Mouse (Mus musculus): ENCODE results near the gene Usp6nl. TPM values are rescaled to one million over a fixed set of nuclear protein-coding genes. Genes with fewer than 3 reads are reported as not detected.

Usp6nl gene
- total RNA-seq, 2 experiments from 2014 or later = 6.3 to 6.7 TPM

DNA sequence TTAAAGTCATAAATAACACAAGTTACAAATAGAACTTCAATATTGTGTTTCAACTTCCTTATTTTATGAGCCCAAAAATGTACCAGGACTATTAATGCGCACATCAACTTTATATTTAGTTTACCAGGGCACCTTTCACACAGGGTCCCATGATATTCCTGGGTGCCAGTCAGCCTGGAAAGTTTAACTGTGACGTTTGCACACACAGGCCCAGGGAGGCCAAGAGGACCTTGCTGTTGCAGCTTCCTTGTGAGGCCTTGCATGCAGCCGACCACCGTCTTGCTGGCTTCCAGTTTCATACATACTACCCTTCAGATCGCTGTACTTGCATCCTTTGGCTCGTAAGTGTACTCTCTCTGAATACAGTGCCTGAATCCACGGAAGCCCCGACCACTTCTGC lies 8.3 kb downstream of the Usp6nl start:
- intact Hi-C loops (cut with DNase I) = no loop called here
- DNase-seq (ENCODE audit: low spot score) = no peak

GRCm38 (mm10) chr2:6331324-6332137 lies 9.1 kb downstream of the Usp6nl start:
- intact Hi-C loops (cut with DNase I) = no loop called here

GRCm38 (mm10) chr2:6333570-6333969 lies 11.1 kb downstream of the Usp6nl start:
- intact Hi-C loops (cut with DNase I) = no loop called here
- DNase-seq (ENCODE audit: low spot score) = no peak

More at GRCm38 (mm10) chr2:6331324-6332137, 9.1 kb downstream of the Usp6nl start:
- no peak for DNase-seq (ENCODE audit: low spot score)

DNA sequence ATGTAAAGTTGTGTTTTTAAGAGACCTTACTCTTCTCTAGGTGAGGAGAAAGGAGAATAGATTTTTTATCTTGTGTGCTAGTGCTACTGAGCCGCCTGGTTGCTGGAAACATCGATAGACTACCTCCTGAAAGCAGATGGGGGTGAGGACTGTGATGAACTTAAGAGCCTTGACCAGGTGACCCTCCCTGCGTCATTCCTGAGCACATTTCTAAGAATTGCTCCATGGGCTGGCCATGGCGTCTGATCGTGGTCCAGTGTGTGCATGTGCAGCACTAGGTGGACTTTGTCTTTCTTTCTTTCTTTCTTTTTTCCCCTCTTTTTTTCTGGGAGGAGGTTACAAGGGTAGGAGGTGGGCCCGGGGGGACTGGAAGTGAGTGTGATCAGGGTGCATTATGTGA lies 11.5 kb downstream of the Usp6nl start:
- intact Hi-C loops (cut with DNase I) = no loop called here

GRCm38 (mm10) chr2:6335032-6335735 lies 12.7 kb downstream of the Usp6nl start:
- no peak for DNase-seq (ENCODE audit: low spot score)
- intact Hi-C loops (cut with DNase I) = no loop called here

More for the DNA sequence above, 11.5 kb downstream of the Usp6nl start:
- DNase-seq (ENCODE audit: low spot score) = no peak

GRCm38 (mm10) chr2:6336013-6336412 lies 13.5 kb downstream of the Usp6nl start:
- intact Hi-C loops (cut with DNase I) = no loop called here
- no peak for DNase-seq (ENCODE audit: low spot score)

- intact Hi-C loops (cut with DNase I) = no loop called here
- DNase-seq (ENCODE audit: low spot score) = no peak
Observed at GRCm38 (mm10) chr2:6336649-6337048, 14.2 kb downstream of the Usp6nl start.

- intact Hi-C loops (cut with DNase I) = no loop called here
- no peak for DNase-seq (ENCODE audit: low spot score)
Observed at GRCm38 (mm10) chr2:6337436-6337835, 15.0 kb downstream of the Usp6nl start.

DNA sequence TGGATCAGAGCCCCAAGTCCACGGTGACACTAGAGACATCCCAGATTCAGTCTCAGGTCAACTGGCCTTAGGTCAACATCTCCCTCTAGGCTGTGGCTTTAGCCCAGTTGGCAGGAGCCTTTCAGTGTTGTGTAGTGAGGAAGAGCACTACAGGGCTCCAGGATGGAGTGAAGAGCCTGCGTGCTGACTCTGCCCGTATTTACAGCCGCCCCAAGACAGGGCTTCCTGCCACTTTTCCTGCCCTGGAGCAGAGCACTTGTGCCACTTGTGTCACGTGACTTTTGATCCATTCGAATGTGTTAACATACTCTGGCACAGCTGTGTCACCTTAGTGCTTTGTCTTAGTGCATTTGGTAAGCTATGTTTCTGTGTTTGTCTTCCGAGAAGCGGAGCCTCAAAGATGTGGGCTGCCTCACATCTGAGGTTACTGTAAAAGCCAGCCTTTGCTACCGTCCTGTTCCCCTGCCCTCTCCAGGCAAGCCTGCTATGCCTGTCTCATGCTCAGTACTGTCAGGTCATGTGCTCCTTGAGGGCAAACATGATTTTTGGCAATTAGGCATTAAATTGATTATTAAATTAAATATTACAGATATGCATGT lies 15.7 kb downstream of the Usp6nl start:
- no peak for DNase-seq (ENCODE audit: low spot score)
- intact Hi-C loops (cut with DNase I) = no loop called here

- intact Hi-C loops (cut with DNase I) = no loop called here
- DNase-seq (ENCODE audit: low spot score) = no peak
Observed at GRCm38 (mm10) chr2:6340439-6340838, 18.0 kb downstream of the Usp6nl start.

GRCm38 (mm10) chr2:6341496-6341895 lies 19.0 kb downstream of the Usp6nl start:
- intact Hi-C loops (cut with DNase I) = no loop called here
- DNase-seq (ENCODE audit: low spot score) = no peak

DNA sequence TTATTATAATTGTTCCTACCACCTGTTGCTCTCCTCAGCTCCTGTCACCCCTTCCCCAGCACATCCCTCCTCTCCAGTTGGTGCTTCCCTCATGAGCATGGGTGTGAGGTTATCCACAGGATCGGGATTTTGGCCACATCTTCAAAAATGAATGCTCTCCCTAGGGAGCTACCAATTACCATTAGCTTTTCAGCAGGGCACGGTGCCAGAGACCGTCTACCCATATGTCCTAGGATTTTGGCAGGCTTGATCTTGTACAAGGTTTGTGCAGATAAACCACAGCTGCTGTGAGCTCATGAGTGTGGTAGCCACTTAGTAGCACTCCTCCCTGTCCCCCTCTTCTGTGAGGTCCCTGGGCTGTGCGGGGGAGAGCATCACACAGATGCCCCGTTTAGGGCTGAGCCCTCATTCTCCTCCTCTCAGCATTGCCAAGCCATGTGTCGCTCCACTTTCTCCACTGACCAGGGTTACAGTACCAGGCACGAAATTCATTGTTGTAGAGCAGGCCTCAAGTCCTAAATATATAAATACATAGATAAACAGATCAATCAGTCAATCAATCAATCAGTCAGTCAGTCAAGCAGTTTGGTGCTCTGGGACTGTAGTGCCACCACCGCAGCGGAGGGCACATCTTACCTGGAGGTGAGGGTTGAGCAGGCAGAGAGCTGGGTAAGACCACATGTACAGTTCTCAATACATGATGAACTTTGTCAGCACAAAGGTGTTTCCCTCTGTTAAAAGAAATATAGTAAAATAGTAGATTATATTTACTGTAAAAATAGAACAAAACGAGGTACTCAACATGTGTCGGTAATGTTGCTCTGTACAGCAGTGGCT lies 27.0 kb downstream of the Usp6nl start:
- no peak for DNase-seq (ENCODE audit: low spot score)
- intact Hi-C loops (cut with DNase I) = no loop called here

GRCm38 (mm10) chr2:6350164-6350563 lies 27.7 kb downstream of the Usp6nl start:
- no peak for DNase-seq (ENCODE audit: low spot score)
- intact Hi-C loops (cut with DNase I) = no loop called here

DNA sequence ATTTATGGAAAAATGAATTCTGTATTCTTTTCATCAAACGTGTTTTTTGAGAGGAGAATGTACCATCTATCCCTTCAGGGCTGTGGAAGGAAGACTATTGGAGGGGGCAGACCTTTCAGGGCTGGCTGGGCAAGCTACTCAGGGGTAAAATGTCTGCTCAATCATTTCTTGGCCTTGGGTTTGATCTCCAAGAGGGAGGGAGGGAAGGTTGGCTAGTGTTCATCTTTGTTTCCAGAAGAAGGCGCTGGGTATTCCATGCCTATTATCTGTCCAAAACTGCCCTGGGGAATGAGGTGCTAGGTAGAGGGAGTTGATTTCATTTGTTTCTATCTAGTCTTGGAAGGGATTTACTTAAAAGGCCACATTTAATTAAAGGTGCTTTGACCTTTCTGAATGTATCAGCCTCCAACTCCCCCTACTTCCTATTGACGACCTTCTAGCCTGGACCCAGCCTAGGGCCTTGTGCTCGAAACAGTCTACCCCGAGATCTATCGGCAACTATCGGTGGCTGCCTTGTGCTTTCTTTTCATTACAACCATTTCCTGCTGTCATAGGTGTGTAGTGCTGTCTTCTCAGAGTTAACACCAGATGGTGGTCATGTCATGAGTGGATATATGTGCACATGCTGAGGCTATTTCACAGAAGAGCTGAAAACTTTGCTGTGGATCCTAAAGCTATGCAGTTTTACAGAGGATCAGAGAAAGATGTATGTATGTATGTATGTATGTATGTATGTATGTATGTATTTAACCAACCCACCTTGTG lies 28.6 kb downstream of the Usp6nl start:
- intact Hi-C loops (cut with DNase I) = no loop called here
- no peak for DNase-seq (ENCODE audit: low spot score)

DNA sequence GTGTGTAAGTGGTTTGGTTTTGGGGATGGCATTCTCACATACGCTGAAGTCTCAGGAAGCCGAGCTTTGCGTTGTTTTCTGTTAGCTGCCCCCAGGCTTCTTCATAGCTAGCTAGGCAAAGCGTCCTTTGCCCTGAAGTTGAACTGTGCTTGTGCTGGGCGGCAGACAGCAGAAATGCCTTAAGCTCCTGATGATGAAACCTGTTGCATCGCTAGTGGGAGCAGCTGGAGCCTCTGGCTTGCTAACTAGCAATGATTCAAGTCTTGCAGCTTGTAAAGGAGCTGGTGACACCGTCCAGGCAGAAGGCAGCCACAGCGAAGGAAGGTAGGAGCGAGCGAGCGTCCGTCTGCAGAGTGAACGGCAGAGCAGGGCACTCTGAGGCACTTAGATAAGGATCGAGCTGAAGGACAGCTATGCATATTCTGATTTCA lies 30.1 kb downstream of the Usp6nl start:
- intact Hi-C loops (cut with DNase I) = no loop called here
- no peak for DNase-seq (ENCODE audit: low spot score)

DNA sequence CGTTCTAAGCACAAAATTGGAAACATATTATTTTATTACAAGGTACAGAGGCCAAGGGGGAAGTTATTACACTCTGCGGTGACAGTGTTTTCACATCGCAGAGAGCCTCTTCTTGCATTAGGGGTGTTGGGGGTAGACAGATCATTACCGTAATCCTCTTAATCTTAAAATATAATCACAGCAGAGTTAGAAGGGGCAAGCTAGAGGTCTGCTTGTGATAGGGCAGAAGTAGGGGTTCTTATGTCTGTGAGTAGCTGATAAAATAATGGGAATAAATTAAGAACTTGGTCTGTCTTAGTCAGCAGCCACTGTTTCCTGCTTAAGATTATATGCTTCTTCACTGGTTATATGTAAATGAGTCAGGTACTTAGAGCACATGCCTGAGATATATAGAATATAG lies 30.6 kb downstream of the Usp6nl start:
- intact Hi-C loops (cut with DNase I) = no loop called here
- DNase-seq (ENCODE audit: low spot score) = no peak

DNA sequence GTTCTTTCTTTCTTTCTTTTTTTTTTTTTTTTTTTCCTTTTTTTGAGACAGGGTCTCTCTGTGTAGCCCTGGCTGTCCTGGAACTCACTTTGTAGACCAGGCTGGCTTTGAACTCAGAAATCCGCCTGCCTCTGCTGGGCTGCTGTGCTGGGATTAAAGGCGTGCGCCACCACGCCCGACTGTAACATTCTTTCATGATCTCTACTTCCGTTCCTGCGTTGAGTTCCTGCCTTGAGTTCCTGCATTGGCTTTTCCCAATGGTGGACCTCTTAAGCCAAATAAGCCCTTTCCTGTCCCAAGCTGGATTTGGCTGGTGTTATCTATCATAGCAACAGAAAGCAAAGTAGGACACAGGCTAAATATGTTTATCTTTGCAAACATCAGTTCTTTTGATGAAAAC lies 34.8 kb downstream of the Usp6nl start:
- no peak for DNase-seq (ENCODE audit: low spot score)
- intact Hi-C loops (cut with DNase I) = no loop called here

DNA sequence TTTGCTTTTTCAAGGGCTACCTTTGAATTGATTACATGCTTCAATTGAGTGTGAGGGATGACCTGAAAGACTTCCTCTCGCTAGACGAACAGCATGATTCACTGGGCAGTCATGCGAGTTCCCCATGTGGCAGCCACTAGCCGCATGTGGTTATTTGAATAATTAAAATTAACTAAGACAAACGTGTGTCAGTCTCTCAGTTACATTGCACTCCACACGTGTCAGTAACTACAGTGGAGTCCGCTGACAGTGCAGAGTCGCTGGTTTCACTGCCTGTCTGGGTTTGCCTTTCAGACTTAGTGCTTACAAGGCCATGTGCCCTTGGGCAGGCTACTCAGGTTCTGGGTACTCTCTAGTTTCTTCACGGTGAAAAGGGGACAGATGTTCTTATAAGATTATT lies 37.2 kb downstream of the Usp6nl start:
- no peak for DNase-seq (ENCODE audit: low spot score)
- intact Hi-C loops (cut with DNase I) = no loop called here

DNA sequence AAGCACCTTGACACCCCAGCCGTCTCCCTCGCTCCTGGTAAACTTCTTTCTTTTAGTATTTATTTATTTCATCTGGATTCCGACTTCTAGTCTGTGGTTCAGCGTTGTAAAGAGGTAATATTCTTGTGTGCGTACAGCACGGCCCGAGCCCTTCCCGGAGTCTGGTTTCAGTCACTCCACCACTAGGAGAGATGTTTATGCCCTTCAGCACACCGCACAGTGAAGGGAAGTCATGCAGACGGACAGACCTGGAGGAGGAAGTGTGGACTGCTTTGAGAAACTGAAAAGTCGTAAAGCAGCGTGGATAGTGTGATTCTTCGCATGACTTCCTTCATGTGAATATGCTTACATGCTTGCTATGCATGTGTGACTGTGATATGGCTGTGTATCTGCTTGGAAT lies 40.7 kb downstream of the Usp6nl start:
- DNase-seq (ENCODE audit: low spot score) = no peak
- intact Hi-C loops (cut with DNase I) = no loop called here

Measured in heart, postnatal 25 days (tissue).